Mouse (Mus musculus) spleen, postnatal 36 days (tissue): ENCODE data around the gene Mepce.
"Not testable (repeated sequence)": the region's sequence is repeated elsewhere in the genome, so short reads cannot be mapped to it uniquely, and the experiment has no call there.

Source experiments
- DNase-seq, 2 experiments: peaks; one replicate each; pipeline ENCODE4 v3.0.0; 2022; ENCODE audit warnings: low spot score in 2 of 2, mixed read lengths in 1 of 2

The Mepce gene

DNA sequence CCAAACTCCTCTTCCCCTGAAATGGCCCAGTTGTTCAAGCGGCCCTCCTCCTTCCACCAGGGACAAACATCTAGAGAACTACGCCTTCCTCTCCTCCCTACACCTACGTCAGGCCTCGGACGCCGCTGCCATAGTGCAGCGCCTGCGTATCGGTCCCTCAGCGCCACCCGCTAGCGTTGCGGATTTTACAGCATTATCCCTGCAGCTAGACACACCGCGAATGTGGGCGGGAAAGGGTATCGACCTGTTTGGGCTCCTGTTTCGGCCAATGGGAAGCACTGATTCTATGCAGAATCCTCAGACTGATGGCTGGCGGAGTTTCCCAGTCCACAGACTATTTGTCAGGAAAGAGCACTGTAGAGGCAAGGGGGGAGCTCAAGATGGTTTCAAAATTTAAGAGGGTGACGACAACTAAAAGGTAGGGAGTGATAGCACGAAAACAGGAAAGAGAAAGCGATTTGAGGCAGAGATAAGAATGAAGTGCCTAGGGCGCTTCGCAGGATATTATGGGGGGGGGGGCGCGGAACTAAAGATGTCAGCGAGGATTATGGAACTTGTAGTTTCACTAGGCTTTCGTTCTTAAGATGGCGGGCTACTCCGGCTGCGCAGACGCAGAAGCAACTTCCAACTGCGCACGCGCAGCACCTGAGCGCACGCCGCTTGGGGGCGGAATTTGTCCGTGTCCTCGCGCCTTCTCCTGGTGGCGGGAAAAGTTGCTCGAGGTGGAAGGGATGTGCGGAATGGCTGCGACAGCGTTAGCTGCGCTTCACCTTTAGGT lies at the start of gene Mepce, which contains the start of gene Zcwpw1:
Mepce (minus strand) TSS at position 505 of the 778 bp plus-strand sequence.
Zcwpw1 (plus strand) TSS at position 648 of the 778 bp plus-strand sequence.
- peak; percentile 91 to 93 for DNase-seq

GRCm38 (mm10) chr5:137837110-137837509 lies 49.7 kb upstream of the Mepce start:
- not testable (repeated sequence) for DNase-seq

GRCm38 (mm10) chr5:137836611-137837010 lies 49.2 kb upstream of the Mepce start:
- DNase-seq = no peak

DNA sequence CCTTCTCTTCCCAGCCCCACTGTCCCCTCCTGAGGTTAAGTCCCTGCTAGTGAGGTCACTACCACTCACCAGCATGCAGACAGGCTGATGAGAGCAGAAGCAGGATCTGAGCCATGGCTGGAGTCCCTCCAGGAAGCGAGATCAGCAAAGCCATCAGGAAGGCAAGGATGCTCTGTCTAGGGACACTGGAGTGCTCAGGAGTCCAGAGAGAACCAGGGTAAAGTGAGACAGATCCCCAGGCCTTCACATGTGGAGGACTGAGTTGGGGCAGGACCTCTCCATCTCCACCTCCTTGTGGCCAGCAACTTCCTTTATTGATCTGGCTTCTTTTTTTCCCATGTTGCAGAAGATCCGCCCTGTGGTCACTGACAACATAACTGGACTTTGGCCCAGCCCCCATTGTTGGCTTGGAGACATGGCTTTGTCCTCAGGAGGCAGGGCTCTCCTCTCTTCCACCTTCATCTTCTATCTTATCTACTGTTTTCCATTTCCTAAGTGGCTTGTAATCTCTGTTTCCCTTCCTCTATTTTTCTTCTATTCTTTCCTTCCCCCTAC lies 48.6 kb upstream of the Mepce start, which contains the start of gene Pilra:
Pilra (minus strand) TSS at position 316 of the 555 bp plus-strand sequence.
- DNase-seq = not testable (repeated sequence)

DNA sequence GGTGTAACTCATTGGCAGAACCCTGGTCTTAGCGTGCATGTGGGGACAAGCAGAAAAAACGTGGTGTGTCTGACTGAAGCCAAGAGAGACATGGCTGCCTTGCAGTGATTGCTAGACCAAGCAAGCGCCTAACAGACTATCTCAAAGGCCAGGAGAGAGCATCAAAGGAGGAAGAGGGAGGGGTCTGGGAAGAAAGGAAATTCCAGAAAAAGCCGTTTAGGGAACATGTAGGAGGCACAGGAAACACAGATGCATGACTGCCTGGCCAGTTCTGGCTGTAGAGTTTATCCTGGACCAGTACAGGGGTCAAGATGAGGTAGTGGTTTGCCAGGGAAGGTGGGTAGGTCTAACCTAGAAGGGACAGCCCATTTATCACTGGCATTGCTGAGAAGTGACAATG lies 46.0 kb upstream of the Mepce start:
- DNase-seq = no peak

GRCm38 (mm10) chr5:137831506-137831905 lies 44.1 kb upstream of the Mepce start:
- DNase-seq = no peak

DNA sequence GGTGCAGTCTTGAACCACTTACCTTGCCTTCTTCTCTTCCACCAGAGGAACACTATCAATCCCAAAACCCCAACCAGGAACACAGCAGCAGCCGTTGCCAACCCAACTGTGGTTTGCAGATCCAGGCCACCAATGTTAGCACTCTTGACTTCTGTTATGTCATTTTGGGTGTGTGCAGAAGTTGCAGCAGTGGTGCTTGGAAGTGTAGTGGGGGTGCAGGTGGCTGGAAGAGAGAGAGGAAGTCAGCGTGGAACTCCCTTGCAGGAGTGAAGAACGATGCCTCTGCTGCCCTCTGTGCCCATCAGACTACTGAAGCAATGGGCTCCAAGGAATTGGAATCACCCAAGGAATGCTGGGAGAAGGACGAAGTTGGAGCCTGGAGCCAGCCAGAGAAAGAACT lies 43.7 kb upstream of the Mepce start:
- no peak for DNase-seq

GRCm38 (mm10) chr5:137830238-137830637 lies 42.8 kb upstream of the Mepce start:
- DNase-seq = no peak

DNA sequence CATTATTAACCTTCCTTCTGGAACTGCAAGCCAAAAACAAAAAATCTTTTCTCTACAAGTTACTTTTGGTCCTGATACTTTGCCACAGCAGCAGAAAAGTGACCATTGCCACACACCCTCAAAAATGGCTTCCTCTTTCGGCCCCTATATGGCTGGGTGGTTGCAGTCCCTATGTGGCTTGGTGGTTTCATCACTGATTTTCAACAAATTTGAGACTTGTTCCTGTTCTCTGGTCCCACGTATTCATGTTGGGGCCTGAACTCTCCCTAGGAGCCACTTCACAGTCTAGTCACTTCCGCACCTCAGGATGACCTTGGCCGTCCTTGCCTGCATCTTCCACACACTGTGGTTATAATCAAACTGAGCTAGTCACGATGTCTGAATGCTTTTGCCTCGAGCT lies 41.2 kb upstream of the Mepce start:
- DNase-seq = peak in 1 of 2 experiments; percentile 39

GRCm38 (mm10) chr5:137826421-137826820 lies 39.0 kb upstream of the Mepce start:
- DNase-seq = no peak

GRCm38 (mm10) chr5:137825971-137826370 lies 38.5 kb upstream of the Mepce start:
- no peak for DNase-seq

- DNase-seq = peak; percentile 14 to 36
Measured at GRCm38 (mm10) chr5:137825030-137825429, 37.6 kb upstream of the Mepce start.

DNA sequence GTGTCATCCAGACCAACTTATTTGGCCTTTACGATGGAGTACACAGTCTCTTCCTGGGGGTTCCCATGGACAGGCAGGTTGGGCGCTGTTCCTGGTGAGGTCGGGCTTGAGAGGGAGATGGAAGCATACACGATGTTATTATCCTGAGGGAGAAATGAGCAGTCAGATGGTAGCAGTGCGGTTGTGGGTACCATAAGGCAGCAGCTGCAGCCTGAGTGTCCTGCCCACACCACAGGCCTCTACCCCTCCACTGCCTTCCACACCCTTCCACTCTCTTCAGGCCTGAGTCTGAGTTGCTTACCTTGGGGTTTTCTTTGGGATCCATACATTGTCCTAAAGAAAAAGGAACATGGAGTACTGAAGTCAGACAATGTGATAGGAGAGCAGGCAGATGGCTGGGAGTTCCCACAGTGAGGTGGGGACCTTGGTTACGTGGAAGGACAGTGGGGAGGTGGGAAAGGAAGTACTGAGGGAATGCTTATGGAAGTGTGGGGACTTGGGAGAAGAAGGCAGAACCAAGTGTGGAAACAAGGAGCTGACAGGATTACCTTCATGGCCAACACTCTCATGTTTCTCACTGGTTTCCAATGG lies 36.1 kb upstream of the Mepce start:
- DNase-seq = no peak

DNA sequence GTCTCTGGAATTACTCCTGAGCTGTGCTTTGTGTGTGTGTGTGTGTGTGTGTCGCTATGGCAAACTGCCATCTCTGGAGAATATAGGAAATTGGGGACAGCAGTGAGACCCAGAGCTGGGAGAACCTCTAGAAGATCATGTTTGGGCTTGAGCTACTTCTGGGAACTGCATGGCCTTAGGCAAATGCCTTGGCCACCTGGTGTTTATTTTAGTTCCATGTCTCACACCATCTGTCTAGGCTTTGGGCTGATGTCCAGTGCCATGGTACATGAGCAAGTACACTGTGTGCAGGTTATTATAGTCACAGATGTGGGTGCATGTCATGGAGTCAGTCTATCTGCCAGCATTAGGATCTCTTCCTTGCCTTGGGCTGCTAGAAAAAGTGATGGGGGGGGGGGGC lies 35.1 kb upstream of the Mepce start:
- DNase-seq = no peak

DNA sequence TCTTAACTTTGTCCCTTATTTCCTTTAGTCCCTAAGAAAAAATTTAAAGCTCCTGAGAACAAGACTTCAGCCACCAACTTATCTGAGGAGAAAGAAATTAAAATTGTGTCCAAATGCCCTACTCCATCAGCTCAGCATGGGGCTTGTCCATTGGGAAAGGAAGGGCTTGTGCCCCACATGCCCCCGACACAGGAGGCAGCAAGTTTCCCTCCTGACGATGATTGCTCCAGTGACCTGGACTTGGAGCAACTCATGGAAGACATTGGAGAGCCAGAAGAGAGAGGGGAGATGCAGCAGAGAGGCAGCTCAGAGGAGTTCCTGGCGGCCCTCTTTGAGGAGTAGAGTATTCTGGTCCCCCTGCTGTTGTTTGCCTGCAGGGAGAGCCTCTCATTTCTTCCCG lies 34.7 kb upstream of the Mepce start:
- DNase-seq = no peak

GRCm38 (mm10) chr5:137817466-137818222 lies 30.2 kb upstream of the Mepce start:
- no peak for DNase-seq

GRCm38 (mm10) chr5:137808316-137808715 lies 20.9 kb upstream of the Mepce start:
- DNase-seq = no peak

- no peak for DNase-seq
Measured at GRCm38 (mm10) chr5:137806158-137806557, 18.7 kb upstream of the Mepce start.

GRCm38 (mm10) chr5:137800917-137801316 lies 13.5 kb upstream of the Mepce start:
- DNase-seq = no peak

- DNase-seq = no peak
Measured at GRCm38 (mm10) chr5:137796606-137797005, 9.2 kb upstream of the Mepce start.

- DNase-seq = no peak
Measured at GRCm38 (mm10) chr5:137791553-137791952, 4.1 kb upstream of the Mepce start.

DNA sequence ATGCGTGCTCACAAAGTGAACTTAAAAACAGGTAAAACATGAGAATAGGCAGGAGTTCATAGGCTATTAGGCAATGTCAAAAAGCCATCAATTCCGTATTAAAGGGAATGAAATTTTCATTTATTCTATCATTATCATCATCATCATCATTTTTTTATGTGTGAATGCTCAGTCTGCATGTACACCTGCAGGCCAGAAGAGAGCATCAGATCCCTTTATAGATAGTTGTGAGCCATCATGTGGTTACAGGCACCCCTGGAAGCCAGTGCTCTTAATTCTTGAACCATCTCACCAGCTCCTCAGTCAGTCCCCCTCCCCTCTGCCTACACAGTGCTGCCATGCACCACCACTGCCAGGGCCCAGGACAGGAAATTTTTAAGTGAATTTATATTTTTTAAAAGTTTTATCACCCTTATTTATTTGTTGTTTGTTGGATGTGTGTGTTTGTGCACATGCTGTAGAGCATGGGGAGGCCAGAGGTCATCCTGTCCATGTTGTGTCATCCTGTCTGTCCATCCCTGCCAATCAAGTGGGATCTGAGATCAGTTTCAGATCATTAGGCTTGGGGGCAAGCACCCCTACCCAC lies 1.6 kb upstream of the Mepce start:
- no peak for DNase-seq
